Comparison of ENCODE assay signal across 41 mouse cellular contexts in the genomic region with DNA sequence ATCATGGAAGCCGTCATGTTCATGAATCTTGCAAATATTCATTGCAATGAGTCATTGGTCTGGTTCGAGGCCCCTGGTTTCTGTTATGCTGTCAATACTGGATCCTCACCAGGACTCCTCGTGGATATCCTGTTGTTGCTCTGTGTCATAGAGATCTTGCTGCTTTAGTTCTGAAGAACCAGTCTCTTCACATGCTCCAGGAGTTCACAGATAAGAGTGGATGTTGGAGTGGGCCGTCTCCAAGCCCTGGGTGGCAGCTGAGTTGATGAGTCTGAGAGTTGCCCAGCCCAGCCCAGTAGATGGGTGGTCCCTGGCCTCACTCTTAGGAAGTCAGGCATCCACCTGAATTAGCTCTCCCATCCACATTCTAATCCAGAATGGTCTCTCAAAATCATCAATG. TPM values are rescaled to one million over a fixed set of nuclear protein-coding genes. Genes with fewer than 3 reads are reported as not detected.
"Had no signal": no experiment of that assay in that cellular context is flagged by ENCODE, and none has a peak within 500 bp of the region (broad histone marks: within the 10 kb centered on the region; RNA-seq: fewer than 3 reads in every experiment).

No protein-coding gene starts in this region.

- H3K27me3 ChIP-seq: limb, embryonic 12.5 days; limb, embryonic 13.5 days; limb, embryonic 15.5 days; liver, embryonic 12.5 days; liver, embryonic 13.5 days; liver, embryonic 15.5 days; lung, embryonic 15.5 days; midbrain, embryonic 12.5 days; midbrain, embryonic 13.5 days; midbrain, embryonic 15.5 days; neural tube, embryonic 12.5 days had no signal

- ATAC-seq: liver, embryonic 12.5 days; liver, postnatal 0 days; lung, postnatal 0 days; midbrain, embryonic 13.5 days; midbrain, embryonic 15.5 days; midbrain, embryonic 16.5 days had no signal

- H3K9me3 ChIP-seq: limb, embryonic 10.5 days; limb, embryonic 12.5 days; limb, embryonic 13.5 days; limb, embryonic 15.5 days; liver, embryonic 12.5 days; liver, embryonic 13.5 days; liver, embryonic 15.5 days; lung, embryonic 15.5 days; midbrain, embryonic 10.5 days; midbrain, embryonic 12.5 days; midbrain, embryonic 13.5 days; midbrain, embryonic 15.5 days; neural tube, embryonic 12.5 days had no signal

- H3K4me3 ChIP-seq: limb, embryonic 10.5 days; limb, embryonic 12.5 days; limb, embryonic 13.5 days; limb, embryonic 15.5 days; liver, embryonic 12.5 days; liver, embryonic 13.5 days; liver, embryonic 15.5 days; lung, embryonic 15.5 days; megakaryocyte, embryonic 14.5 days; midbrain, embryonic 10.5 days; midbrain, embryonic 12.5 days; midbrain, embryonic 13.5 days; midbrain, embryonic 15.5 days; myocyte; neural tube, embryonic 12.5 days had no signal

- H3K4me1 ChIP-seq: limb, embryonic 10.5 days; limb, embryonic 12.5 days; limb, embryonic 13.5 days; limb, embryonic 15.5 days; liver, embryonic 13.5 days; liver, embryonic 15.5 days; lung, embryonic 15.5 days; midbrain, embryonic 10.5 days; midbrain, embryonic 12.5 days; midbrain, embryonic 13.5 days; midbrain, embryonic 15.5 days; neural tube, embryonic 12.5 days had no signal

- H3K27ac ChIP-seq: limb, embryonic 10.5 days; limb, embryonic 12.5 days; limb, embryonic 13.5 days; limb, embryonic 15.5 days; liver, embryonic 12.5 days; liver, embryonic 13.5 days; liver, embryonic 14.5 days; liver, embryonic 15.5 days; lung, embryonic 15.5 days; macrophage; midbrain, embryonic 10.5 days; midbrain, embryonic 12.5 days; midbrain, embryonic 13.5 days; midbrain, embryonic 15.5 days; neural tube, embryonic 12.5 days had no signal

- H3K36me3 ChIP-seq: limb, embryonic 15.5 days; lung, embryonic 15.5 days; midbrain, embryonic 12.5 days; midbrain, embryonic 15.5 days had no signal

- H3K9ac ChIP-seq: limb, embryonic 12.5 days; limb, embryonic 13.5 days; limb, embryonic 15.5 days; liver, embryonic 12.5 days; liver, embryonic 13.5 days; liver, embryonic 14.5 days; liver, embryonic 15.5 days; liver, postnatal 0 days; lung, embryonic 14.5 days; lung, embryonic 15.5 days; midbrain, embryonic 12.5 days; midbrain, embryonic 13.5 days; midbrain, embryonic 15.5 days; neural tube, embryonic 12.5 days had no signal

- DNase-seq: left cerebral cortex, postnatal 4 days; liver; liver, embryonic 13.5 days; liver, postnatal 0 days; lung, adult 18-20 months; lung, adult 2 months; lung, embryonic 14.5 days; lung, postnatal 10 days; lung, postnatal 14 days; lung, postnatal 36 days; lung, postnatal 4 days; midbrain, embryonic 14.5 days had no signal

- H3K4me2 ChIP-seq: limb, embryonic 12.5 days; limb, embryonic 13.5 days; limb, embryonic 15.5 days; liver, embryonic 11.5 days; liver, embryonic 12.5 days; liver, embryonic 13.5 days; liver, embryonic 15.5 days; lung, embryonic 14.5 days; lung, embryonic 15.5 days; midbrain, embryonic 11.5 days; midbrain, embryonic 12.5 days; midbrain, embryonic 13.5 days; midbrain, embryonic 15.5 days; neural tube, embryonic 12.5 days had no signal

RNA-seq across cellular contexts. Expression of gene Gm5129, which starts 50.7 kb away (rescaled TPM):
- total RNA-seq: left cerebral cortex, postnatal 10 days; left cerebral cortex, postnatal 14 days; left cerebral cortex, postnatal 36 days; left cerebral cortex, postnatal 4 days; liver, adult 2 months; midbrain, postnatal 0 days had no signal
- polyA plus RNA-seq: limb, embryonic 11.5 days; limb, embryonic 12.5 days; limb, embryonic 13.5 days; limb, embryonic 15.5 days; liver, adult 2 months; liver, embryonic 11.5 days; liver, embryonic 12.5 days; liver, embryonic 13.5 days; liver, embryonic 15.5 days; liver, embryonic 16.5 days; liver, postnatal 0 days; lung, adult 2 months; lung, embryonic 14.5 days; lung, embryonic 15.5 days; lung, embryonic 16.5 days; lung, postnatal 0 days; macrophage; midbrain, embryonic 10.5 days; midbrain, embryonic 11.5 days; midbrain, embryonic 12.5 days; midbrain, embryonic 13.5 days; midbrain, embryonic 14.5 days; midbrain, embryonic 15.5 days; midbrain, embryonic 16.5 days; midbrain, postnatal 0 days; neural tube, embryonic 11.5 days; neural tube, embryonic 12.5 days had no signal
